Mouse (Mus musculus): ENCODE measurements around the gene Nol4l.

Nol4l gene

GRCm38 (mm10) chr2:153543911-153544730 lies 14.3 kb upstream of the Nol4l start:
- no peak for DNase-seq (ENCODE audit: low read depth, low spot score)

- no peak for DNase-seq (ENCODE audit: low read depth, low spot score)
Measured at GRCm38 (mm10) chr2:153542936-153543668, 13.3 kb upstream of the Nol4l start.

GRCm38 (mm10) chr2:153538898-153539297 lies 9.1 kb upstream of the Nol4l start:
- no peak for DNase-seq (ENCODE audit: low read depth, low spot score)

GRCm38 (mm10) chr2:153533981-153534380 lies 4.2 kb upstream of the Nol4l start:
- DNase-seq (ENCODE audit: low read depth, low spot score): no peak

GRCm38 (mm10) chr2:153530948-153531347 lies 1.2 kb upstream of the Nol4l start:
- no peak for DNase-seq (ENCODE audit: low read depth, low spot score)

- DNase-seq (ENCODE audit: low read depth, low spot score): no peak
Measured at GRCm38 (mm10) chr2:153529365-153529781, 398 bp downstream of the Nol4l start.

- DNase-seq (ENCODE audit: low read depth, low spot score): no peak
Measured at GRCm38 (mm10) chr2:153528571-153529364, 1.0 kb downstream of the Nol4l start.

- no peak for DNase-seq (ENCODE audit: low read depth, low spot score)
Measured at GRCm38 (mm10) chr2:153527580-153528531, 1.9 kb downstream of the Nol4l start.

- no peak for DNase-seq (ENCODE audit: low read depth, low spot score)
Measured at GRCm38 (mm10) chr2:153526850-153527530, 2.8 kb downstream of the Nol4l start.

- no peak for DNase-seq (ENCODE audit: low read depth, low spot score)
Measured at GRCm38 (mm10) chr2:153525906-153526311, 3.9 kb downstream of the Nol4l start.

- DNase-seq (ENCODE audit: low read depth, low spot score): no peak
Measured at GRCm38 (mm10) chr2:153524727-153525126, 5.0 kb downstream of the Nol4l start.

- DNase-seq (ENCODE audit: low read depth, low spot score): no peak
Measured at GRCm38 (mm10) chr2:153523656-153524055, 6.1 kb downstream of the Nol4l start.

- DNase-seq (ENCODE audit: low read depth, low spot score): no peak
Measured at GRCm38 (mm10) chr2:153523143-153523542, 6.6 kb downstream of the Nol4l start.

- no peak for DNase-seq (ENCODE audit: low read depth, low spot score)
Measured at GRCm38 (mm10) chr2:153522270-153522669, 7.5 kb downstream of the Nol4l start.

GRCm38 (mm10) chr2:153520057-153520456 lies 9.7 kb downstream of the Nol4l start:
- DNase-seq (ENCODE audit: low read depth, low spot score): no peak

- DNase-seq (ENCODE audit: low read depth, low spot score): no peak
Measured at GRCm38 (mm10) chr2:153516961-153517360, 12.8 kb downstream of the Nol4l start.

GRCm38 (mm10) chr2:153515582-153515981 lies 14.2 kb downstream of the Nol4l start:
- no peak for DNase-seq (ENCODE audit: low read depth, low spot score)

GRCm38 (mm10) chr2:153514497-153515380 lies 15.0 kb downstream of the Nol4l start:
- no peak for DNase-seq (ENCODE audit: low read depth, low spot score)

- DNase-seq (ENCODE audit: low read depth, low spot score): no peak
Measured at GRCm38 (mm10) chr2:153513983-153514382, 15.8 kb downstream of the Nol4l start.

Measured in telencephalon, adult 2 months (tissue).